In genomic region chr7:40742553-40743151, GRCm38 (mm10) we compare ENCODE assay signal across 17 mouse cellular contexts.
DNase-seq lines count a peak whose midpoint lies in the region.
"Had no signal": no experiment of that assay in that cellular context is flagged by ENCODE, and none has a peak within 500 bp of the region (broad histone marks: within the 10 kb centered on the region; RNA-seq: fewer than 3 reads in every experiment).

No protein-coding gene starts in this region.

- DNase-seq in cerebellum, postnatal 10 days = peak; percentile 32 to 37
- no peak for DNase-seq in cerebellum, adult 11-12 months
- peak; percentile 33 to 34 for DNase-seq in layer of hippocampus, postnatal 10 days (ENCODE audit: low spot score in 2 of 2)
- DNase-seq in layer of hippocampus, adult 9-10 months (ENCODE audit: low spot score) = no peak
- peak; percentile 4 for DNase-seq in retina, embryonic 14.5 days (ENCODE audit: low spot score)
- no peak for DNase-seq in retina, postnatal 1 day
- DNase-seq in gastrocnemius, postnatal 10 days = no peak
- DNase-seq: adrenal gland, adult 8-10 months; cerebellum, postnatal 36 days; embryo, embryonic 11 days; gastrocnemius, adult 2 months; kidney, adult 9 months; kidney, postnatal 14 days; liver; lung, postnatal 36 days; right cerebral cortex, postnatal 4 days; thymus, postnatal 25 days had no signal

Comparison
In these comparisons a context has a peak if more than half of its experiments do, and no peak if none do; other contexts are left out.
1. DNase-seq: peak in cerebellum, postnatal 10 days (2 of 2), layer of hippocampus, postnatal 10 days (2 of 2) and retina, embryonic 14.5 days (single experiment); none in cerebellum, adult 11-12 months (single experiment), layer of hippocampus, adult 9-10 months (single experiment), retina, postnatal 1 day (single experiment) and gastrocnemius, postnatal 10 days (single experiment).